Mouse (Mus musculus): ENCODE data around the gene 4931406C07Rik.

The 4931406C07Rik gene

DNA sequence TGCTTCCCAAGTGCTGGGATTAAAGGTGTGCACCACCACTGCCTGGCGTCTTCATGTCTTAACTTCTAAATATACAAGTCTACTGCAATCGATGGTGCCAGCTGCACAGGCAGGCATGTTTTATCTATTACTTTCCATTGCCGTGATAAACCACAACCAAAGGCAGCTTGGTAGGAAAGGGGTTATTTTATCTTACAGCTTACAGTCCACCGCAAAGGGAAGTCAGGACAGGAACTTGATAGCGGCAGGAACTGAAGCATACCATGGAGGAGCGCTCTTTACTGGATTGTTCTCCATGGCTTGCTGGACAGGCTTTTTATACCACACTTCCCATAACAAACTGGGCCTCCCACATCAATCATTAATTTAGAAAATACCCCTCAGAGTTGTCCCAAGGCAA lies 17.0 kb downstream of the 4931406C07Rik start:
- no peak for DNase-seq (ENCODE audit: extremely low read depth, low read depth, low spot score)

DNA sequence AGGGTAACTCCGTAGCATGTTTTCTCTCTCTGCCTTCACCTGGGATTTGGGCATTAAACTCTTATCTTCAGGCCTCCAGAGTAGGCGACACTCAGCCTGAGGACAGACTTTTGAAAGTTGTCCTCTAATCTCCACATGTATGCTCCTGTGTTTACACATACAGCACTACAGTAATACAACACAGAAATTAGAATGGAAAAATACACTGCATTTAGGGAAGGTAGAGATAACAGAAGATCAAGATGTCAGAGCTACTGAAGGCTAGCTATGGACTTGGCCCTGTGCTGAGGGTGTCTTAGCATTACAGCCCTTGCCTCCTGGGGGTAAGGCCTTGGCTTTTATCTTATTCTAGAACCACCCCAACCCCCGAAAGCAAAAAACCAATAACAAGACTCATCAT lies 17.8 kb downstream of the 4931406C07Rik start:
- DNase-seq (ENCODE audit: extremely low read depth, low read depth, low spot score): no peak

DNA sequence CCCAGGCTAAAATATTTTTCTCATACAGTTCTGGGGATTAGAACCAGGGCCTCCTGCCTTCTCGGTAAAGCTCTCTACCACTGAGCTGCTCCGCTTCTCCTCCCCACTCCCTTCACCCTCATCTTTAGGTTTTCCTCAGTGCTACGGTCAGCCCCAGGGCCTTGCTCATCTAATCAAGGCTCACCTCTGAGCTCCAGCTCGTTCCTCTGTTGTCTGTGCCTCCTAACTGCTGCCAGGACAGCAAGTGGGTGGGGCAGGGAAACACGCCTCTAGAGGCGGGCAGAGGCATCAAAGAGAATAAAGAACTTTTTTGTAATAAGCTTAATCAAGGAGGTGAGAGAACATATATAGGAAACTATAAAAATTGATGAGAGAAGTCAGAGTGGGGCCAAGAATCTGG lies 18.4 kb downstream of the 4931406C07Rik start:
- DNase-seq (ENCODE audit: extremely low read depth, low read depth, low spot score): no peak

DNA sequence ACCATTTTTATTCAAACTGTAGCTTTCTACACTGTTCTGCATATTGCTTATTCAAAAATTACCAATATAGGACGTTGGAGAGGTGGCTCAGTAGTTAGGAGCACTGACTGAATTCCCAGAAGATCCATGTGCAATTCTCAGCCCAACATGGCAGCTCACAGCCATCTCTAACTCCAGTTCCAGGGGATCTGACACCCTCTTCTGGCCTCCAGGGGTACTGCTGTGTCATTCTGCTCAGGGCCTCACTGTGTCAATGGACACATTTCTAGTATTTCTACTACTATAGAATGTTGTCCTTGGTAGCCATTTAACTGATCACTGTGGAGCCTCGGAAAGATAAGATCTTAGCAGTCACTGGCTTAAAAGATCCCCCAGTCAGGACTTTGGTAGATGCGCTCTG lies 20.8 kb downstream of the 4931406C07Rik start:
- no peak for DNase-seq (ENCODE audit: extremely low read depth, low read depth, low spot score)

DNA sequence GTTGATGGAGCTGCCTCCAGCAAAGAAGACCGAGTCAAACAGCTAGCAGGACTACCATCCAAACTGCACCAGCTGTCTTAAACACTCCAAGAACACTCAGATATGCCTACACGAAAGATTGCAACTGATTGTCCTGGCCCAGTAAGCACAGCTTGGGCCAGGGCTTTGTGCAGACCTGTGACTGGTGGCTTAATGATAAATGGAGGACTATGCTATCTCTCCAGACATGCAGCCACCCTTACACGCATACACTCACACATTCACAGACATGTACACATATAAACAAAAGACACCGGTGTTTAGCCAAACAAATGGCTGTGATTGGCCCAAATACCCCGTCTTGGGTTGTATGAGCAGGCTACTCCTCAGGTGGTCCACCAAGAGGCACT lies 25.8 kb downstream of the 4931406C07Rik start:
- DNase-seq (ENCODE audit: extremely low read depth, low read depth, low spot score): no peak

DNA sequence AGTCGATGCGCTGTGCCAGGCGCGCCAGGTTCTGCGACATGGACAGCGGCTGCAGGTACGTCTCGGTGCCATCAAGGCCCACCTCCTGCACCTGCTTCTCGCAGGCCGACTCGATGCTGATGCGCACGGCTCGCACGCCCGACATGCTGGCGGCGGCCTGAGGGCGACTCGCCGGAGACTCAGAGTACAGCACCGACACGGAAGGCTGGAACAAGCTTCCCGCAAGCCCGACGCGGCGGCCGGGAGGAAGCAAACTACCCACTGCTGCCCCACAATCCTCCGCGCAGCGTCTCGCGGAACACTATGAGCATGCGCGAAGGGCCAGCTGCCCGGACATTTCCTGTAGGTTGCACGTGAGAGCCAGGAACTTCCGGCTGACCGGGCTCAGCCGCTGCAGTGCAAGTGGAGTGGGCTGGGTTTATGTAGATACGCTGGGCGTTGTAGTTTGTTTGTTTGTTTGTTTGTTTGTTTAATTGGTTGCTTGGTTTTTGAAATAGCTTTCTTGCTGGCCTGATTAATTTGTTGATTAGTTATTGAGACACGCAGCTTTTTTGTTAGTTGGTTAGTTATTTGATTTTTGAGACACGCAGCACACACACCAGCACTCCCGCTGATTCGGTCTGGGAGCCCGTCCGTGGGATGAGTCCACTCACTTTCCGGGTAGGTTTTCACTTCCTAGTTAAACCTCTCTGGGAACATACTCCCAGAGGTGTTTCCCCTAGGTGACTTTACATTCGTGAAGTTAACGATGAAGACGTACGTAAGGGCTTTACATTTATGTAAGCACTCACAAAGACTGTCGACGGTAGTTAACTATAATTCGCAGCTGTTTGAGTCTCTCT lies 26.4 kb downstream of the 4931406C07Rik start, which contains the start of gene Med17:
Gene Med17, minus strand, starts transcription at position 283 of the 842 bp plus-strand sequence.
- DNase-seq (ENCODE audit: extremely low read depth, low read depth, low spot score): peak; percentile 45

DNA sequence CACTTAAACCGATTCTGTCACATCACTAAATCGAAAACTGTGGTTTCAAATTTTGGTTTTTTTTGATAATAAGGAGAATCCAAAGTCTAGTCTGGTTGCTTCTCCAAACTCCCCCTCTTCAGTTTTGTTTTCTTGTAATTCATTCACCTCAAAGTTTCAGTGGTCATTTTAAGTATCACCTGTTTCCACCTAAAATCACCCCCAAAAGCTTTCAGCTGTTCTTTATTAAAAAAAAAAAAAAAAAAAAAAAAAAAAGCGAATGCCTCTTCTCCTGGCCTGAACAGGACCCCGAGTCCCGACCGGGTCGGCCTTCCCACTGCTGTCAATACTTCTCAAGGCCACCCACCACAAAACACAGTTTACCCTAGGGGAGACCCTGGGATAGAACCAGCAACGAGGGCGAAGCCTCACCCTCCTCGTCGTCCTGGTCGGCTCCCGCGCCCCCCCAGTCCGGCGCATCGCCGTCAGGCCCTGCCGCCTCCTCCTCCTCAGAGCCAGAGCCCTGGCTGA lies 27.1 kb downstream of the 4931406C07Rik start:
- DNase-seq (ENCODE audit: extremely low read depth, low read depth, low spot score): no peak

DNA sequence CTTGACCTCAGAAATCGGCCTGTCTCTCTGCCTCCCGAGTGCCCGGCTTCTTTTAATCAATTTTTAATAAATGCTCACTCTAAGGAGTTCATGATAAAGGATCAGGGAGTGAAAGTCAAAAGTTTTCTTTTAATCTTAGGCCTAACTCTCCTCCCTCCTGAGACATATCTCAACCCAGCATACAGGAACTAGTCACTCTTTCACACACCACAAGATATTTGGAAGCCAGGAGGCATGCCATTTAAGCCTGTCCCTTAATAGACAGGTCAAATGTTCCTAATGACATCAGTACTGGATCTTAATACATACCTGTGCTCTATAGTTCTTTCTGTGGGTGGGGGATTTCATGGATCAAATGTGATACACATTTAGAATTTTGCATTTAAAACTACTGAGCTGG lies 27.9 kb downstream of the 4931406C07Rik start:
- DNase-seq (ENCODE audit: extremely low read depth, low read depth, low spot score): no peak

DNA sequence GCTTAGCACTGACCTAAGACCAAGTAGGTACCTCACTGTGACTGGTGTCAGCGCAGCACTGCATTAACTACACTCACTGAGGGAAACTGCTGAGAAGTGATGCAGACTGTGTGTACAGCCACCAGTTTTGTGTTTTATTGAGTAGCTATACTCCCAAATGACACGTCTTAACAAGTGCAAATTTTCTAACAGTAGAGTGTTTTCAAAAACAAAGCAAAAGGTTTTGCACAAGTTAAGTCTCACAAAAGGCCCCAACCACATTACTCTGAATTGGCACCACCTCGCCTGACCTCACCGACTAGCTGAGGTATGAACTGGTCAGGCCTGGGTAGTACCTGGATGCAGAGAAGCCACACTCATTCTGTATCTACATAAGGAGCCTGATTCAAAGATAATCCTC lies 29.4 kb downstream of the 4931406C07Rik start:
- no peak for DNase-seq (ENCODE audit: extremely low read depth, low read depth, low spot score)

DNA sequence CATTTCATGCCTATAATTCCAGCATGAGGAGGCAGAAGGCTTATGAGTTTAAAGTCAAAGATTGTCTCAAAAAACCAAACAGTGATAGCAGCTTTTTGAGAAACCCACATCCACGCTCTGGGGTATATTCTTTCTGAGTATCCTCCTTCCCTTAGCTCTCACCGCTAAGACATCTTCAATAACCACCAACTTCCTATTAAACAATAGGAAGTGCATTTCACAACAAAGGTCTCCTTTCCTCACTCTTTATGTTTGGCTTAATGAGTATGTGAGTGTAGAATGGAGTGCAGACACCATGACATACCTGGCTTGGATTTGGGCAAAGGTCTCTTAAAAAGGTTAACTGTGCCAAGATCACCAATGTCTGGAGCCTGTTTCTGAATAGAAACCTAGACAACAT lies 32.3 kb downstream of the 4931406C07Rik start:
- DNase-seq (ENCODE audit: extremely low read depth, low read depth, low spot score): no peak

DNA sequence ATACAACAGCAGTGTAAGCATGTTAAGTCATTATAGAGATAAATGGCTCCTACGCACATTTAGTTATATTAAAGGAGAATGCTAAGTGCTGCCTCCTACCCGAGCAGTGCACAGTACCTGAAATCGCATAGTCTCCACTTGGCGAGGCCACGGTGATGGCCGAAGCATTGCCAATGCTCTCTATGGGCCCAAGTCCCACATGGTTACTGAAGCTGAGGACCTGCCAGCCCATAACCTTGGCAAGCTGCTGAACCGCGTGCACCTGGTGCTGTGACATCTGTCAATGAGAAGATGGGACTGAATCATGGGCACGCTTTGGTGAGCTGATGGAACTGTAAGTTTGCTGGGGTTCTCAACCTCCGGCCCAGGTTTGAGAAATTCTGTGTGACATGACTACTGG lies 42.8 kb downstream of the 4931406C07Rik start:
- DNase-seq (ENCODE audit: extremely low read depth, low read depth, low spot score): no peak

DNA sequence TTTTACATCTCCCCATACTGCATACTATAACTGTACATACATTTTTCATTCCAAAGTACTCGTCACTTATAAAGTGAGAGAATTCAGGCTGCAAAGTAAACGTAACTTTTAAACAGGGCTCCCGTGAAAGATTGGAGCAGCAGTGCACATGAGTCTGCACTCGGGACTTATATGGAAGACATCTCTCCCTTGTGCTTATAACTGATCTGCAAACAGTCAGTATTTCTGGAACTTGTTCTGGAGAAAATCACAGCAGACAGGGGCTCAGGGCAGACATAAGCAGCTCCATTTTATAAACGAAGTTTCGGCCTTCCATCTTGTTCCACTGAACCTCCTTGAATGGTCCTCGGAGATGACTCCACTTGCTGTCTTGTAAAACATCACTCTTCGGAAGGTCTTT lies 44.3 kb downstream of the 4931406C07Rik start:
- DNase-seq (ENCODE audit: extremely low read depth, low read depth, low spot score): no peak

DNA sequence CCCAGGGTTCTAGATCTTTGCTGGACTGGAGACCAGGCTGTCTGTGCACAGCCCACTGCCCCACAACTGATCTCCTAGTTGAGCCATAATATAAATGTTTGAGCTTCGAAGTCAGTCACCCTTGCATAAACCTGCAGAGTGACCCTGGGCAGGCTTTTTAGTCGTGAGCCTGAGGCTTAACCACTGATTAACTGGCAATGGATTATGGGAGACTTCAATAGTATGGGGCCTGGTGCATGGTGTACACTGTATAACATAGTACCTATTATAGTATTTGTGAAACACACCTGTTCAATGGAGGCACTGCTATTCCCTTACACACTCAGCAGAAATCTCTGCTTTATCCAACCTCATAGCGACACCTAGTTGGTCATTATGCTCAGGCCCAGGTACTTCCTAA lies 50.0 kb downstream of the 4931406C07Rik start:
- DNase-seq (ENCODE audit: extremely low read depth, low read depth, low spot score): no peak

DNA sequence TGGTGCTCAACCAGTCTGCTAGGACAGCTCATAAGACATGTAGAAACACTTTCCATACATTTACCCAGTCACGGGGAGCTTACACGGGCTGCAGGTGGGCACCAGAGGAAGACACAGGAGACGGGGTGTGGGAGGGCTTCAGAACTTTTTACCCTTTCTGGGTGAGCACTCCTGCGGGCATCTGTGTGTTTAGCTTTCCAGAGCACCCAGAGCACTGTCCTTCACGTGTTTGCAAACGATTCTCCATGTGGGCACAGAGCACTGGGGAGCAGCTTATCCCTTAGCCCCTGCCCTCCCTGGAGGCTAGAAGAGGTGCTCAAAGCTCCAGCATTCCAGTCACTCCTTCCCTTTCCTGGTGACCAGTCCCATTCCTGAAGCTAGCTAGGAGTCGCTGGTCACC lies 51.7 kb downstream of the 4931406C07Rik start:
- no peak for DNase-seq (ENCODE audit: extremely low read depth, low read depth, low spot score)

DNA sequence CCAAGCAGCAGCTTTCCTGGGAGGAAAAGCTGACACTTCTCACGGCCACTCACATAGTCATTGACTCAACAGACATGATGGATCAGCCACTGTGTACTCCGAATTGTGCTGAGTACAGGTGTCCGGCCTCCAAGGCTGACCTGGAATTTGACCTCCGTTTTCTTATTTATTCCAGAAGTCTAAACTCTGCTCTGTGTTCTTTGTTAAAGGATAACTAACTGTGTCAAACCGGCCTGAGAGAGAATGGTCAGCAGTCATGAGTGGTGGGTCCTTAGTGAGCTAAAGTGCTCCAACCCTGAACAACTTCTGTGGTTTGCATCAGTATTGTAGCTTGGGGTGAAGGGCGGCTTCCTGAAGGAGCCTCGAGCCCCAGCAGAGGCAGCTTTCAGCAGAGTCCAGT lies 54.1 kb downstream of the 4931406C07Rik start:
- DNase-seq (ENCODE audit: extremely low read depth, low read depth, low spot score): no peak

DNA sequence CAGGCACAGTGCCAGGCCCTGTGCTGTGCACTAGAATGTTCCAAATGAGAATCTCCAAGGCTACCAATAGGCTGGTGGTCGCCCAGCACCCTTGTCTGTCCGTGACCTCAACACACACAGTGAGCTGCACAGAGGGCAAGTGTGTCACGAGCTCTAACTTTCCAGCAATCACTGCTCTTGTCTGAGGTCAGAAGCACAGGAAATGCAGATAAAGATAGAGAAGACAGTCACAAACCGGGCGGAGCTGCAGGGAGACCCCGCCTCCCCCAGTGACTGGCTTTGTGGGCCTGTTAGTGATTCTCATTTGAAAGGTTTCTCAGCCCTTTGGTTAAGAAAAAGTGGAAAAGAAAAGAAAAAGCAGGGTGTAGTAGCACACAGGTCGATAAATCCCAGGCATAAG lies 55.9 kb downstream of the 4931406C07Rik start:
- DNase-seq (ENCODE audit: extremely low read depth, low read depth, low spot score): no peak

DNA sequence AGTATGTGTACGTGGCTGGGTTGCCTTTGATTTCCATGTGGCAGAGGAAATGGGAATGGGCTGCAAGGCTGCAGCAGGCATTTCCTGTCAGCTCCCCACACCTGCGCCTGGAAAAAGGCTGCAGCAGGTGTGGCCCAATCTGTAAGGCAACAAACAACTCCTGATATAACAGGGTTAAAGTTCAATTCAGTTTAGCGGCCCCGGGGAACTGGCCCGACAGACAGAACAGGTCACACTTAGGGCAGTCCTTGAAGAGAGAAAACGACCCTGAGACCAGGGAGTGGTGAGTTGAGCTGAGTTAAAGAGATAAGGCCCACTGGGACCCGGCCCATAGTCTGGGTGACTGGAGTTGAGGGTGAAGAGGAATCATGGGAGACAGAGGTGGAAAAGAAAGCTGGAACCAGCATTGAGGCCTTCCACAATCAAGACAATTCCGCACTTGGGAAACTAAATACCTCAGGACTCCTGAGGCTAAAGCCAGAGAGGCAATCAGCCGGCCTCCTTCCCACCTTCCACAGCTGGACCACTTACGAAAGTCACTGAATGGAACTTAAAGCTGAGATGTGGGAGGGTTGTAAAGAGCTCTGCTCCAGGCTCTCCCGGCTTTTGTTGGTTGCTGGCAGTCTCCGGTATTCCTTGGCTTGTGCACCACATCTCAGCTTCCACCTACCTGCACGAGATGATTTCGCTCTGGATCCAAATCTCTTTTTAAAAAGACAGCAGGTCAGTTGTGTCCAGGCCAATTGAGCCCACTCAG lies 60.8 kb downstream of the 4931406C07Rik start:
- DNase-seq (ENCODE audit: extremely low read depth, low read depth, low spot score): peak; percentile 62

DNA sequence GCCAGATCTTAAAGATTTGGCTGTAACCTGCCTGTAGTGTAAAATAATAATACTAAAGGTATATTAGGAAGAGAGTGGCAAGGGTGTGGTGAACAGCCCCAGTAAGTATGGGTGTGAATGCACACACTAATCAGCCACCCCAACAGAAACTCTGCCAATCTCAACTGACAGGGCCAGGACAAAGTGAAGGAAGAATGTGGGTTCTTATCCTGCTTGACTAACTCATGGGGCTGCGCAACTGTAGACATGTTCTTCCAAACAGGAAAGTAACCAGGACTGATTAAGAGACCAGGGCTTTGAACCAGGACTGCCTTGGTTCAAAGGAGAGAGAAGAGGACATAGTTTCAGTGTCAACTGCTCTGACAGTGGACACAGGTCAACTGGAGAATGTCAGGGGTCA lies 64.1 kb downstream of the 4931406C07Rik start:
- no peak for DNase-seq (ENCODE audit: extremely low read depth, low read depth, low spot score)

DNA sequence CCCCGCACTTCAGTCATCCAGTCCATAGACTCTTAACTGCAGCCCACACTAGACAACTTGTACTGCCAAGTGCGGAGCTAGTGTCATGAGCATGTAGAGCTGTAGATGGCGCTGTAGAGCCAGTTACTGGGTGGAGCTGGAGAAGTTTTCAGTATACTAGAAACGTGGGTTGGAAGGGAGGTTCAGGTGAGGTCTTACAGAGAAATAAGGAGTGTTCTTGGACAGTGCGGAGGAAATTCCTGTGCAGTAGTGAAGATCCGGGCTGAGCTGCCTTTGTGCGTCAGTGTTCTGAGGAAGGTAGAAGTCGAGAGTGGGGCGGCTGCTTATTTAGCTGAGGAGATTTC lies 64.7 kb downstream of the 4931406C07Rik start:
- peak; percentile 49 for DNase-seq (ENCODE audit: extremely low read depth, low read depth, low spot score)

DNA sequence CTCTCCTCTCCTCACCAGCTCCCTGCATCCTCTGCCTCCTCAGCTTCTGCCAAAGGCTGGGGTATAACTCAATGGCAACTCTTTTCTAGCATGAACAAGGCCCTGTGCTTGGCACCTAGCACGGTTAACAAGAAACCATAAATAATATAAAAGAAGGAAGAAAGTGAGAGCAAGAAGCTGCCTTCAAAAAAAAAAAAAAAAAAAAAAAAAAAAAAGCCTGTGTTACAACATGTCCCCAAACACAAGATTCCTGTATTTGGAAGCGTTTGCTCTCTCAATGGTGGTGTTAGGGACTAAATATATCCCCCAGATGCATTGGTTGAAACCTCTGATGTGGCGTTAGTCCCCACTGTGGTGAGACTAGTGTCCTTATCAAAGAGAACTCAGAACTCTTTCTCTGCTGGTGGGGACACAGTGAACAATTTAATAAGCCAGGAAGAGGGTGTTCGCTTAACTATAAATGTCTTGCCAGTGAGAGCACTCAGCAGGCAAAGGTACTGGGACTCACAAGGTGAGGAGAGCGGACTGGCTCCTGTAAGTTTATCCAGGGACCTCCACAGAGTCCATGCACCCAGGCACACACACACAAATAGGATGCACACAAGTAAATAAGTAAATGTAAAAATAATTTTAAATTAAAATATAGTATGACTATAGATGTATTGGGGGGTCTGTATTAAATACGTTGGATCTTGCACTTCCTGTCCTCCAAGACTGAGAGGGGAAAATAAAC lies 65.2 kb downstream of the 4931406C07Rik start:
- DNase-seq (ENCODE audit: extremely low read depth, low read depth, low spot score): no peak

DNA sequence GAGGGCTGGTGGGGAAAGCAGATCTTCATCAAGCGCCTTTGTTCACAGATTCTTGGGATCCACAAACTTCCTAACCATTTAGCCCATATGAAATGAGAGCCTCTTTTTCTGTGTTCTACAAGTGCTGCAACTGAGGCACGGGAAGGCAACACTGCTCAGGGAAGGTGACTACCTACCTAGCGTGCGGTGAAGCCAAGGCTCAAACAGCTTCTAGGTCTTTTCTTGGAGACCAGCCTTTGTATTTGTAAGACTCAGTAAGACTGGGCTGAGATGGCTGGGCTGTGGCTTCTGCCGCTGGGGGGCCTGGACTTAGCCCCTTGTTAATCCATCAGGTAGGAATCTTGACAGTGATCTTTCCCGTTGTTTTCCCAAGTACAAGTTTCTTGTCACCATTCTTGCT lies 66.2 kb downstream of the 4931406C07Rik start:
- no peak for DNase-seq (ENCODE audit: extremely low read depth, low read depth, low spot score)

Data from fat pad, adult 2 months (tissue).